Comparison of ENCODE assay signal across 18 mouse cellular contexts in the genomic region with DNA sequence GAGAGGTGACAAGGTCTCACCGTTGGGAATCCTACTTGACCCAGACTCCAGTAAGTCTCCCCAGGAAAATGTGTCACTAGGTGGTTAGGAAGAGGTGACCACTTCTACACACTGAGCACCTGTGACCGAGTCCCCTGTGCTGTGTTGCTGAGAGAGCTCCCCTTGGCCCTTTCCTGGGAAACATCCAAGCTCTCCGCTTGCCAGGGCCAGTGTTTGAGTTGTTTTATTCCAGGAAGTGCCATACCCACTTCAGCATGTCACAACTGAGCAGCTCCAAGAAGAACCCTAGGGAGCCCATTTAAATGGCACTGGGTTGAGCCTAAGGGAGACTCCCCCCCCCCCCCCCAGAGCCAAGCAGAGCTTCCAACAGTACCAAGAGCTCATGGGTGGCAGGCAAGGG. TPM values are rescaled to one million over a fixed set of nuclear protein-coding genes. Genes with fewer than 3 reads are reported as not detected.
DNase-seq lines count a peak whose midpoint lies in the region; ATAC-seq lines count a peak whose summit lies in the region.
"Had no signal": no experiment of that assay in that cellular context is flagged by ENCODE, and none has a peak within 500 bp of the region (broad histone marks: within the 10 kb centered on the region; RNA-seq: fewer than 3 reads in every experiment).

No protein-coding gene starts in this region.

- H3K4me3 ChIP-seq in forebrain, embryonic 16.5 days (replicated peaks; ENCODE audit: low read length) = no peak overlapping the region
- H3K4me3 ChIP-seq in forebrain, embryonic 10.5 days = no peak overlapping the region
- no peak overlapping the region for H3K4me3 ChIP-seq in neural tube, embryonic 15.5 days (replicated peaks)

- no peaks in the 10 kb centered on the region for H3K36me3 ChIP-seq in forebrain, embryonic 16.5 days (ENCODE audit: control insufficient read depth, insufficient read depth)
- no peaks in the 10 kb centered on the region for H3K36me3 ChIP-seq in forebrain, embryonic 10.5 days (replicated peaks)
- H3K36me3 ChIP-seq in neural tube, embryonic 15.5 days = no peaks in the 10 kb centered on the region
- H3K36me3 ChIP-seq: embryonic facial prominence, embryonic 13.5 days; forebrain, embryonic 15.5 days; G1E; hindbrain, embryonic 10.5 days; midbrain, embryonic 13.5 days; neural tube, embryonic 13.5 days had no signal

- H3K27me3 ChIP-seq in forebrain, embryonic 16.5 days (replicated peaks; ENCODE audit: control insufficient read depth, insufficient read depth, low read length) = peaks cover 14% of the 10 kb centered on the region
- H3K27me3 ChIP-seq in forebrain, embryonic 10.5 days (ENCODE audit: poor library complexity, severe bottlenecking) = peaks cover 56% of the 10 kb centered on the region
- peaks cover 31% of the 10 kb centered on the region for H3K27me3 ChIP-seq in neural tube, embryonic 15.5 days (replicated peaks)

- 80% methylated on average over 3 of the region's 3 CpGs for WGBS in forebrain, embryonic 16.5 days
- WGBS in forebrain, embryonic 10.5 days = 82% methylated on average over 3 of the region's 3 CpGs
- 70% methylated on average over 3 of the region's 3 CpGs for WGBS in neural tube, embryonic 15.5 days

- H3K9me3 ChIP-seq in forebrain, embryonic 16.5 days (ENCODE audit: control insufficient read depth, low read length) = no peaks in the 10 kb centered on the region
- 0 out of 2 replicates have a peak, but pooled peaks cover 4% of the 10 kb centered on the region for H3K9me3 ChIP-seq in forebrain, embryonic 10.5 days
- no peaks in the 10 kb centered on the region for H3K9me3 ChIP-seq in neural tube, embryonic 15.5 days (replicated peaks)
- H3K9me3 ChIP-seq: embryonic facial prominence, embryonic 13.5 days; forebrain, embryonic 15.5 days; G1E; hindbrain, embryonic 10.5 days; midbrain, embryonic 13.5 days; neural tube, embryonic 13.5 days had no signal

- no peak overlapping the region for H3K27ac ChIP-seq in forebrain, embryonic 16.5 days (ENCODE audit: low read length)
- no peak overlapping the region for H3K27ac ChIP-seq in forebrain, embryonic 10.5 days
- H3K27ac ChIP-seq in neural tube, embryonic 15.5 days (replicated peaks) = no peak overlapping the region
- H3K27ac ChIP-seq: embryonic facial prominence, embryonic 13.5 days; forebrain, embryonic 15.5 days; liver, embryonic 14.5 days; midbrain, embryonic 13.5 days; neural tube, embryonic 13.5 days had no signal

- H3K4me2 ChIP-seq in forebrain, embryonic 16.5 days (ENCODE audit: low read length) = no peak overlapping the region
- no peak overlapping the region for H3K4me2 ChIP-seq in neural tube, embryonic 15.5 days

- peak; percentile 11; the same call in 1 of the 2 replicates for ATAC-seq in forebrain, embryonic 16.5 days
- ATAC-seq in neural tube, embryonic 15.5 days (ENCODE audit: low FRiP score) = no peak

- DNase-seq in forebrain, embryonic 10.5 days (ENCODE audit: extremely low spot score, low spot score) = no peak
- peak; percentile 66 for DNase-seq in adipocyte (ENCODE audit: low spot score)
- DNase-seq in lung, adult 18-20 months = peak; percentile 48 to 68
- peak; percentile 42 for DNase-seq in lung, postnatal 14 days
- DNase-seq in T-cell, adult 2 months (ENCODE audit: low spot score) = no peak
- DNase-seq in thymus, postnatal 10 days (ENCODE audit: low spot score in 2 of 2) = no peak
- DNase-seq: kidney, adult 2 months; right cerebral cortex, postnatal 14 days had no signal

- H3K9ac ChIP-seq in forebrain, embryonic 16.5 days (replicated peaks; ENCODE audit: low read depth, low read length) = no peak overlapping the region
- H3K9ac ChIP-seq in neural tube, embryonic 15.5 days (replicated peaks) = no peak overlapping the region
- H3K9ac ChIP-seq: liver, embryonic 14.5 days had no signal

- H3K4me1 ChIP-seq in forebrain, embryonic 16.5 days (replicated peaks; ENCODE audit: control insufficient read depth, insufficient read depth, low read length) = peaks cover 11% of the 10 kb centered on the region
- peaks cover 41% of the 10 kb centered on the region for H3K4me1 ChIP-seq in forebrain, embryonic 10.5 days
- H3K4me1 ChIP-seq in neural tube, embryonic 15.5 days = peaks cover 17% of the 10 kb centered on the region

RNA-seq across cellular contexts. Expression of gene Ppa1, which starts 21.8 kb away (rescaled TPM):
- 244 and 261 TPM in 2 replicates for polyA plus RNA-seq in forebrain, embryonic 16.5 days (2015; fragmentation: Nextera tagmentation; extraction: Ambion mirVana)
- 392 and 395 TPM in 2 replicates for polyA plus RNA-seq in forebrain, embryonic 10.5 days (2016; fragmentation: Nextera tagmentation; extraction: Ambion mirVana)
- polyA plus RNA-seq in neural tube, embryonic 15.5 days (2015; fragmentation: Nextera tagmentation; extraction: Ambion mirVana) = 200 and 209 TPM in 2 replicates

RNA-seq across cellular contexts. Expression of gene Npffr1, which starts 31.3 kb away (rescaled TPM):
- polyA plus RNA-seq in forebrain, embryonic 16.5 days (2015; fragmentation: Nextera tagmentation; extraction: Ambion mirVana) = 0.34 and 1.1 TPM in 2 replicates
- polyA plus RNA-seq in forebrain, embryonic 10.5 days (2016; fragmentation: Nextera tagmentation; extraction: Ambion mirVana) = 0.05 and 0.07 TPM in 2 replicates
- 0.42 and 0.58 TPM in 2 replicates for polyA plus RNA-seq in neural tube, embryonic 15.5 days (2015; fragmentation: Nextera tagmentation; extraction: Ambion mirVana)
- polyA plus RNA-seq: embryonic facial prominence, embryonic 13.5 days; G1E; heart, embryonic 16.5 days; liver, embryonic 14.5 days had no signal

RNA-seq across cellular contexts. Expression of gene Sar1a, which starts 53.5 kb away (rescaled TPM):
- polyA plus RNA-seq in forebrain, embryonic 16.5 days (2015; fragmentation: Nextera tagmentation; extraction: Ambion mirVana) = 224 and 244 TPM in 2 replicates
- polyA plus RNA-seq in forebrain, embryonic 10.5 days (2016; fragmentation: Nextera tagmentation; extraction: Ambion mirVana) = 225 and 226 TPM in 2 replicates
- polyA plus RNA-seq in neural tube, embryonic 15.5 days (2015; fragmentation: Nextera tagmentation; extraction: Ambion mirVana) = 183 and 196 TPM in 2 replicates

Comparison
In these comparisons a context has a peak if more than half of its experiments do, and no peak if none do; other contexts are left out.
1. DNase-seq: peak in adipocyte (single experiment), lung, adult 18-20 months (2 of 2) and lung, postnatal 14 days (single experiment); none in forebrain, embryonic 10.5 days (single experiment), T-cell, adult 2 months (single experiment) and thymus, postnatal 10 days (0 of 2).